Mouse (Mus musculus) liver, embryonic 14.5 days (tissue): Measurements from ENCODE around the gene BC017158. TPM values are rescaled to one million over a fixed set of nuclear protein-coding genes. Genes with fewer than 3 reads are reported as not detected.

ENCODE experiments used
- ATAC-seq: fragments of 200-750 bp; cut with Nextera tagmentation; 2 replicates; pipeline ENCODE4 v1.8.0; 2017; ENCODE audit warnings: moderate number of reproducible peaks, mild to moderate bottlenecking, moderate library complexity; ENCODE audit not compliant: insufficient read depth
- DNase-seq, 3 experiments: peaks; one replicate each; pipeline ENCODE4 v3.0.0-alpha.2; 2012 to 2013; ENCODE audit warnings: low read depth in 3 of 3, low spot score in 3 of 3
- H3K27ac ChIP-seq: fragments of 300-500 bp; sonication (generic); 2 replicates; pipeline ENCODE4 v1.5.1; 2014; ENCODE audit warnings: moderate library complexity, mild to moderate bottlenecking, control low read depth, inconsistent platforms
- H3K27me3 ChIP-seq: fragments of 300-500 bp; sonication (generic); 2 replicates; pipeline ENCODE4 v1.6.1; 2014; ENCODE audit warnings: mild to moderate bottlenecking, low read length, moderate library complexity; ENCODE audit not compliant: control insufficient read depth, insufficient read depth
- H3K36me3 ChIP-seq: fragments of 300-500 bp; sonication (generic); replicated peaks from 2 replicates; pipeline ENCODE4 v1.6.1; 2014; ENCODE audit warnings: low read depth; ENCODE audit not compliant: control insufficient read depth, insufficient read depth
- H3K4me1 ChIP-seq, 2 experiments: fragments of 200-500 bp in 1 of 2; fragments of 300-500 bp in 1 of 2; sonication (generic) in 1 of 2; replicated peaks; 2 replicates each; pipeline ENCODE4 v1.6.1; 2012 to 2014; ENCODE audit warnings: antibody characterized with exemption in 1 of 2, inconsistent platforms in 1 of 2, low read length in 1 of 2; ENCODE audit not compliant: control insufficient read depth in 2 of 2, insufficient read depth in 2 of 2
- H3K4me2 ChIP-seq: fragments of 300-500 bp; sonication (generic); 2 replicates; pipeline ENCODE4 v1.6.1; 2014; ENCODE audit warnings: low read depth, mild to moderate bottlenecking, control low read depth, moderate library complexity
- H3K4me3 ChIP-seq, 2 experiments: fragments of 200-500 bp in 1 of 2; fragments of 300-500 bp in 1 of 2; sonication (generic) in 1 of 2; 2 replicates each; pipeline ENCODE4 v1.5.1; 2012 to 2014; ENCODE audit warnings: low read depth in 2 of 2, low read length in 2 of 2, mild to moderate bottlenecking in 2 of 2, control low read depth in 1 of 2, inconsistent platforms in 1 of 2, moderate library complexity in 1 of 2; ENCODE audit not compliant: insufficient read depth in 1 of 2
- H3K9ac ChIP-seq: fragments of 300-500 bp; sonication (generic); replicated peaks from 2 replicates; pipeline ENCODE4 v1.6.1; 2014; ENCODE audit warnings: mild to moderate bottlenecking, control low read depth, moderate library complexity
- H3K9me3 ChIP-seq: fragments of 300-500 bp; sonication (generic); 2 replicates; pipeline ENCODE4 v1.6.1; 2016; ENCODE audit warnings: low read length, mixed read lengths; ENCODE audit not compliant: control insufficient read depth
- CTCF ChIP-seq: IDR thresholded peaks from 2 replicates; pipeline ENCODE4 v1.5.1; 2016; ENCODE audit warnings: antibody characterized with exemption, low read depth, control low read depth
- EP300 ChIP-seq: IDR thresholded peaks from 2 replicates; pipeline ENCODE4 v1.6.1; 2016; ENCODE audit warnings: antibody characterized with exemption, low read depth
- WGBS: fragments of 180-500 bp; shearing (Covaris S2); extraction: QIAGEN DNeasy Blood & Tissue Kit; methylation state at CpG from one replicate; pipeline ENCODE4 v1.1.7; 2014; ENCODE audit not compliant: insufficient replicate concordance; 5-methylcytosine and 5-hydroxymethylcytosine counted together
- polyA plus RNA-seq, 2 experiments: library from polyadenylated mRNA; depleted of rRNA in 1 of 2; stranded (reverse) in 1 of 2; unstranded in 1 of 2; fragments of >200 nt; fragmentation: Nextera tagmentation in 1 of 2; extraction: Ambion mirVana in 1 of 2; gene quantifications; 2 replicates each; pipeline versions ENCODE4 v1.2.1 to v1.2.3; 2012 to 2014

Gene BC017158
- polyA plus RNA-seq, 2 experiments = 16.9 to 23.9 TPM

- DNase-seq = peak; percentile 52 to 63 (median 57)
- peak overlapping the region; percentile 76 for H3K27ac ChIP-seq
- H3K4me3 ChIP-seq = peak overlapping the region; percentile 63 to 71; a peak in 3 of 4 replicates
- no peaks in the 10 kb centered on the region for H3K9me3 ChIP-seq
- peak overlapping the region; percentile 67 for H3K4me2 ChIP-seq
- ATAC-seq = no peak
- no peaks in the 10 kb centered on the region for H3K27me3 ChIP-seq
- peaks cover 9 to 10% of the 10 kb centered on the region in 2 experiments for H3K4me1 ChIP-seq
- peaks cover 5% of the 10 kb centered on the region for H3K36me3 ChIP-seq
- peak; percentile 63; the same call in 1 of the 2 replicates for TF ChIP-seq CTCF
- peak; percentile 8; the same call in 1 of the 2 replicates for TF ChIP-seq EP300
- 26% methylated on average over 4 of the region's 4 CpGs for WGBS
- peak overlapping the region; percentile 52 for H3K9ac ChIP-seq
These were observed 59.0 kb downstream of the BC017158 start for GRCm38 (mm10) chr7:128238991-128239390.

GRCm38 (mm10) chr7:128237927-128238778 lies 59.8 kb downstream of the BC017158 start, which contains the start of gene 9130023H24Rik:
Gene 9130023H24Rik (minus strand): TSS chr7:128238031.
- DNase-seq (peak; percentile 99 to 100 (median 99)), ATAC-seq (peak; percentile 87)
- WGBS = under 1% methylated on average over 72 of the region's 72 CpGs
- peak within 1 kb of the TSS; percentile 88 for H3K9ac ChIP-seq
- peak within 1 kb of the TSS; percentile 74 for H3K4me2 ChIP-seq
- TF ChIP-seq CTCF (peak; percentile 47; the same call in 1 of the 2 replicates), EP300 (no peak; the same call in 1 of the 2 replicates)
- no peaks in the 10 kb centered on the region for H3K9me3 ChIP-seq
- H3K4me1 ChIP-seq = peaks cover 9 to 10% of the 10 kb centered on the region in 2 experiments
- H3K27me3 ChIP-seq = no peaks in the 10 kb centered on the region
- H3K27ac ChIP-seq = peak within 1 kb of the TSS; percentile 95
- peak within 1 kb of the TSS; percentile 71 to 97 for H3K4me3 ChIP-seq
- peaks cover 5% of the 10 kb centered on the region for H3K36me3 ChIP-seq

- under 1% methylated on average over 25 of the region's 25 CpGs for WGBS
- Histone ChIP-seq H3K9me3 (no peaks in the 10 kb centered on the region), H3K27me3 (no peaks in the 10 kb centered on the region), H3K4me3 (peak overlapping the region; percentile 71 to 97), H3K4me1 (peaks cover 9 to 10% of the 10 kb centered on the region in 2 experiments), H3K36me3 (peaks cover 5% of the 10 kb centered on the region), H3K9ac (peak overlapping the region; percentile 88), H3K4me2 (peak overlapping the region; percentile 74), H3K27ac (peak overlapping the region; percentile 95)
- TF ChIP-seq EP300 (no peak), CTCF (no peak)
- ATAC-seq (no peak), DNase-seq (no peak)
These were observed 60.4 kb downstream of the BC017158 start for GRCm38 (mm10) chr7:128237593-128237926.

GRCm38 (mm10) chr7:128236856-128237592 lies 60.9 kb downstream of the BC017158 start, which contains the start of gene Armc5:
Gene Armc5 (plus strand): TSS chr7:128237342.
- no peaks in the 10 kb centered on the region for H3K9me3 ChIP-seq
- H3K4me3 ChIP-seq = peak within 1 kb of the TSS; percentile 71 to 97
- TF ChIP-seq CTCF = peak; percentile 94
- TF ChIP-seq EP300 = no peak
- H3K27me3 ChIP-seq = no peaks in the 10 kb centered on the region
- peak; percentile 47 to 64 (median 54) for DNase-seq
- peak within 1 kb of the TSS; percentile 88 for H3K9ac ChIP-seq
- 23% methylated on average over 37 of the region's 37 CpGs for WGBS
- peak; percentile 22; the same call in 1 of the 2 replicates for ATAC-seq
- H3K4me2 ChIP-seq = peak within 1 kb of the TSS; percentile 74
- peak within 1 kb of the TSS; percentile 95 for H3K27ac ChIP-seq
- peaks cover 9 to 10% of the 10 kb centered on the region in 2 experiments for H3K4me1 ChIP-seq
- H3K36me3 ChIP-seq = peaks cover 5% of the 10 kb centered on the region

- ATAC-seq (no peak), DNase-seq (no peak)
- Histone ChIP-seq H3K9me3 (no peaks in the 10 kb centered on the region), H3K4me3 (peak overlapping the region; percentile 71 to 97; a peak in 3 of 4 replicates), H3K9ac (no peak overlapping the region), H3K4me2 (peak overlapping the region; percentile 74), H3K36me3 (peaks cover 5% of the 10 kb centered on the region), H3K27me3 (no peaks in the 10 kb centered on the region), H3K4me1 (peaks cover 9 to 10% of the 10 kb centered on the region in 2 experiments), H3K27ac (no peak overlapping the region)
- 86% methylated on average over 13 of the region's 13 CpGs for WGBS
- TF ChIP-seq EP300 (no peak), CTCF (no peak)
These were observed 61.5 kb downstream of the BC017158 start for GRCm38 (mm10) chr7:128236426-128236825.
